In genomic region chr10:39291747-39292198, GRCm38 (mm10) we compare ENCODE assay signal across 8 mouse cellular contexts.
DNase-seq lines count a peak whose midpoint lies in the region; ATAC-seq lines count a peak whose summit lies in the region.

No protein-coding gene starts in this region.

- peak; percentile 66; the same call in 1 of the 2 replicates for ATAC-seq in forebrain, embryonic 12.5 days (ENCODE audit: low FRiP score)
- ATAC-seq in liver, embryonic 12.5 days = no peak

- no peaks in the 10 kb centered on the region for H3K36me3 ChIP-seq in forebrain, embryonic 12.5 days (replicated peaks)
- H3K36me3 ChIP-seq in liver, embryonic 12.5 days = no peaks in the 10 kb centered on the region

- H3K27me3 ChIP-seq in forebrain, embryonic 12.5 days = no peaks in the 10 kb centered on the region
- 0 out of 2 replicates have a peak, but pooled peaks cover 3% of the 10 kb centered on the region for H3K27me3 ChIP-seq in liver, embryonic 12.5 days (replicated peaks)

- 80% methylated on average over 9 of the region's 9 CpGs for WGBS in forebrain, embryonic 12.5 days
- WGBS in liver, embryonic 12.5 days (ENCODE audit: insufficient replicate concordance) = 71% methylated on average over 9 of the region's 9 CpGs

- peaks cover 30% of the 10 kb centered on the region for H3K4me1 ChIP-seq in forebrain, embryonic 12.5 days
- H3K4me1 ChIP-seq in liver, embryonic 12.5 days = no peaks in the 10 kb centered on the region

- H3K4me2 ChIP-seq in forebrain, embryonic 12.5 days = no peak overlapping the region
- H3K4me2 ChIP-seq in liver, embryonic 12.5 days = no peak overlapping the region

- no peak overlapping the region for H3K4me3 ChIP-seq in forebrain, embryonic 12.5 days (replicated peaks)
- H3K4me3 ChIP-seq in liver, embryonic 12.5 days = no peak overlapping the region

- intact Hi-C loops in heart, postnatal 14 days (cut with DNase I) = no loop called here

- H3K9me3 ChIP-seq in forebrain, embryonic 12.5 days = no peaks in the 10 kb centered on the region
- H3K9me3 ChIP-seq in liver, embryonic 12.5 days (replicated peaks) = no peaks in the 10 kb centered on the region

- peak; percentile 17 to 28 for DNase-seq in layer of hippocampus, postnatal 14 days (ENCODE audit: low spot score in 2 of 2)
- DNase-seq in layer of hippocampus, adult 9-10 months (ENCODE audit: low spot score) = no peak
- peak; percentile 72 to 75 for DNase-seq in heart, postnatal 14 days
- peak; percentile 78 for DNase-seq in lung, postnatal 10 days
- no peak for DNase-seq in adipocyte (ENCODE audit: low spot score)
- DNase-seq in c-Kit-positive CD71-positive TER-119-positive erythroid progenitor cells, embryonic 14.5 days (ENCODE audit: low spot score) = no peak

- peak overlapping the region; percentile 59 for H3K27ac ChIP-seq in forebrain, embryonic 12.5 days
- no peak overlapping the region for H3K27ac ChIP-seq in liver, embryonic 12.5 days

- no peak overlapping the region for H3K9ac ChIP-seq in forebrain, embryonic 12.5 days
- H3K9ac ChIP-seq in liver, embryonic 12.5 days = no peak overlapping the region

Comparison
In these comparisons a context has a peak if more than half of its experiments do, and no peak if none do; other contexts are left out.
1. DNase-seq: peak in layer of hippocampus, postnatal 14 days (2 of 2), heart, postnatal 14 days (2 of 2) and lung, postnatal 10 days (single experiment); none in layer of hippocampus, adult 9-10 months (single experiment), adipocyte (single experiment) and c-Kit-positive CD71-positive TER-119-positive erythroid progenitor cells, embryonic 14.5 days (single experiment).